Mouse (Mus musculus) liver, postnatal 0 days (tissue): ENCODE data around the gene Nkx1-2. TPM values are rescaled to one million over a fixed set of nuclear protein-coding genes. Genes with fewer than 3 reads are reported as not detected.
A peak's percentile ranks its signal among the peaks of the same experiment; 100 is the strongest.

Source experiments
- ATAC-seq: fragments of 200-750 bp; cut with Nextera tagmentation; 2 replicates; pipeline ENCODE4 v1.8.0; 2017; ENCODE audit warnings: mild to moderate bottlenecking, moderate library complexity
- DNase-seq: peaks from one replicate; pipeline ENCODE4 v3.0.0-alpha.2; 2016
- H3K27ac ChIP-seq: fragments of 300-500 bp; sonication (generic); 2 replicates; pipeline ENCODE4 v1.5.1; 2014; ENCODE audit warnings: antibody characterized with exemption, moderate library complexity, mild to moderate bottlenecking, low read depth
- H3K27me3 ChIP-seq: fragments of 300-500 bp; sonication (generic); 2 replicates; pipeline ENCODE4 v1.6.1; 2014; ENCODE audit warnings: low read length, control low read depth, mixed read lengths; ENCODE audit not compliant: insufficient read depth
- H3K36me3 ChIP-seq: fragments of 300-500 bp; sonication (generic); replicated peaks from 2 replicates; pipeline ENCODE4 v1.6.1; 2014; ENCODE audit warnings: mild to moderate bottlenecking, control low read depth, low read length, moderate library complexity, mixed read lengths; ENCODE audit not compliant: insufficient read depth
- H3K4me1 ChIP-seq: fragments of 300-500 bp; sonication (generic); 2 replicates; pipeline ENCODE4 v1.6.1; 2014; ENCODE audit warnings: antibody characterized with exemption, mild to moderate bottlenecking, control low read depth; ENCODE audit not compliant: insufficient read depth
- H3K4me2 ChIP-seq: fragments of 300-500 bp; sonication (generic); 2 replicates; pipeline ENCODE4 v1.6.1; 2014; ENCODE audit warnings: low read depth, mild to moderate bottlenecking, low read length, moderate library complexity, mixed read lengths
- H3K4me3 ChIP-seq: fragments of 300-500 bp; sonication (generic); 2 replicates; pipeline ENCODE4 v1.5.1; 2014; ENCODE audit warnings: low read depth, low read length
- H3K9ac ChIP-seq: fragments of 300-500 bp; sonication (generic); replicated peaks from 2 replicates; pipeline ENCODE4 v1.6.1; 2014; ENCODE audit warnings: mild to moderate bottlenecking, moderate library complexity
- H3K9me3 ChIP-seq: fragments of 300-500 bp; sonication (generic); 2 replicates; pipeline ENCODE4 v1.6.1; 2016; ENCODE audit warnings: mild to moderate bottlenecking, control low read depth, low read length, mixed read lengths
- CTCF ChIP-seq: sonication (generic); IDR thresholded peaks from 2 replicates; pipeline ENCODE4 v1.5.1; 2016; ENCODE audit warnings: antibody characterized with exemption, low read depth
- EP300 ChIP-seq: IDR thresholded peaks from 2 replicates; pipeline ENCODE4 v1.6.1; 2016; ENCODE audit warnings: antibody characterized with exemption, low read depth, mild to moderate bottlenecking
- WGBS: fragments of 180-500 bp; shearing (Covaris S2); extraction: QIAGEN DNeasy Blood & Tissue Kit; methylation state at CpG from one replicate; pipeline ENCODE4 v1.1.7; 2014; ENCODE audit not compliant: insufficient replicate concordance; 5-methylcytosine and 5-hydroxymethylcytosine counted together
- polyA plus RNA-seq: library from polyadenylated mRNA; unstranded; fragments of >200 nt; fragmentation: Nextera tagmentation; extraction: Ambion mirVana; gene quantifications from 2 replicates; pipeline ENCODE4 v1.2.1, GENCODE M21; 2015

Nkx1-2 gene
- polyA plus RNA-seq, 1 experiment from 2014 or later: not detected

GRCm38 (mm10) chr7:132565831-132566230, 33.6 kb downstream of the Nkx1-2 start:
- Histone ChIP-seq H3K9ac (no peak overlapping the region), H3K27ac (no peak overlapping the region), H3K4me1 (peaks cover 11% of the 10 kb centered on the region; the same call in 1 of the 2 replicates), H3K9me3 (no peaks in the 10 kb centered on the region), H3K36me3 (peaks cover 67% of the 10 kb centered on the region), H3K4me2 (no peak overlapping the region), H3K4me3 (no peak overlapping the region), H3K27me3 (peaks cover 28% of the 10 kb centered on the region)
- TF ChIP-seq EP300 (no peak), CTCF (no peak)
- ATAC-seq: no peak
- 36% methylated on average over 1 of the region's 1 CpGs for WGBS
- DNase-seq: no peak

DNA sequence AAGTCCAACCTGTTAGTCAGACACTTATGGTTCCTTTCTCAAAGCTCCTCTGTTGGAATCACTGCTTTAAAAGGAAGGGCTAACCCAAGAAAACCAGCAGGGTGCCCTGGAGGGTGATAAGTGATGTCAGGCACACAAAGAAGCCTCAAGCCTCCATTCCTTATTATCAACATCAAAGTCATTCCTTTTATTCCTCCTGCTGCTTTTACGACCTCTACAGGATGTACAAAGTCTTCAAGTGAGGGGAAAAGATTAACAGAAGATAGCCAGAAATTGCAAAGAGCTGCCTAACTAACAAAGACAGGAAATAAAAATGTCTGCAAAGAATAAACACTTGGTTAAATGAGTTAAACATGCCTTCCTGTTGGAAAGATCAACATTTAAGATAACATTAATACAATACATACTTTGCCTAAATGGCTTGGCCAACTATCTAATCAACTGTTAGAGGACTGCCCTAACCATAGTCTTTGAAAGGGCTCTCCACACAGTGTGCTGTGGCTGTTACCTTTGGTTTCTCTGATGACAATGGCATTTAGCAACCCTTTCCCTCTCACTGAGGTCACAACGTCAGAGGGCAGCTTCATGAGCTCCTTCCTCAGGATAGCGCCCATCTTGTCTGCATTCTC, 40.2 kb downstream of the Nkx1-2 start:
- Histone ChIP-seq H3K27ac (no peak overlapping the region), H3K9ac (no peak overlapping the region), H3K27me3 (peaks cover 9% of the 10 kb centered on the region; the same call in 1 of the 2 replicates), H3K4me1 (no peaks in the 10 kb centered on the region; the same call in 1 of the 2 replicates), H3K4me2 (no peak overlapping the region), H3K4me3 (no peak overlapping the region), H3K36me3 (peaks cover 55% of the 10 kb centered on the region), H3K9me3 (no peaks in the 10 kb centered on the region)
- ATAC-seq (no peak), DNase-seq (no peak)
- 69% methylated on average over 3 of the region's 3 CpGs for WGBS
- no peak for TF ChIP-seq CTCF
- TF ChIP-seq EP300: no peak

DNA sequence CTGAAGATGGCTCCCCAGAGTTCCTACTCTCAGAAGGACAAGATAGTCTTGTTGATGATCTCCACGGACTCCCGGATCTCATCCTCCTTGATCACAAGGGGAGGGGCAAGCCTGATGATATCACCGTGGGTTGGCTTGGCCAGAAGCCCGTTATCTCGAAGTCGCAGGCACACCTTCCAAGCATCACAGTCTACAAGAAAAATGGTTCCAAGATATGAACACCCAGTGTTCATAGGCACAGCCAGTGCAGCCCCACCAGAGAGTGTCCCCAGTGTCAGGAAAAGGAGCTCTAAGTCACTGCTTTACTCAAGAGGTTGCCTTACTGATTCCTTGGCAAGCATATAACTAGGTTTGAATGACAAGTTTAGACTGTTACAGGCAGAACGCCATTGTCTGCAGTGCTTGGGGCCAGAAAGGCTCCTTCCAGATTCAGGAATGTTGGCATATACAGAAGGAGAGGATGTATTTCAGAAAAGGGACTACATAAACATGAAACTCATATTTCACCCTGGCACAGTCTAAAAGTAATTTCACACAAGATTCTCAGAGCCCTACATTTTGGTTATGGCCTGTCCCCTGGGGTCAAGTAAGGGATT, 41.2 kb downstream of the Nkx1-2 start:
- peaks cover 47% of the 10 kb centered on the region for H3K36me3 ChIP-seq

GRCm38 (mm10) chr7:132556575-132556974, 42.9 kb downstream of the Nkx1-2 start:
- Histone ChIP-seq H3K9ac (no peak overlapping the region), H3K4me1 (no peaks in the 10 kb centered on the region; the same call in 1 of the 2 replicates), H3K27me3 (peaks cover 6% of the 10 kb centered on the region; the same call in 1 of the 2 replicates), H3K4me2 (no peak overlapping the region), H3K36me3 (peaks cover 30% of the 10 kb centered on the region), H3K9me3 (no peaks in the 10 kb centered on the region), H3K4me3 (no peak overlapping the region), H3K27ac (no peak overlapping the region)
- TF ChIP-seq CTCF (no peak), EP300 (no peak)
- DNase-seq (no peak), ATAC-seq (no peak)
- WGBS: 73% methylated on average over 5 of the region's 5 CpGs

More for the DNA sequence above, 41.2 kb downstream of the Nkx1-2 start:
- peak; percentile 40; the same call in 1 of the 2 replicates for ATAC-seq
- TF ChIP-seq CTCF (no peak), EP300 (no peak)
- no peak for DNase-seq
- Histone ChIP-seq H3K9ac (no peak overlapping the region), H3K27me3 (peaks cover 9% of the 10 kb centered on the region; the same call in 1 of the 2 replicates), H3K4me1 (no peaks in the 10 kb centered on the region; the same call in 1 of the 2 replicates), H3K27ac (no peak overlapping the region), H3K4me3 (no peak overlapping the region), H3K9me3 (no peaks in the 10 kb centered on the region), H3K4me2 (no peak overlapping the region)
- WGBS: 58% methylated on average over 7 of the region's 7 CpGs

- H3K9ac ChIP-seq: no peak overlapping the region
- H3K36me3 ChIP-seq: peaks cover 24% of the 10 kb centered on the region
- ATAC-seq: no peak
- no peaks in the 10 kb centered on the region for H3K9me3 ChIP-seq
- no peaks in the 10 kb centered on the region; the same call in 1 of the 2 replicates for H3K4me1 ChIP-seq
- DNase-seq: no peak
- TF ChIP-seq EP300 (no peak), CTCF (no peak)
- H3K4me3 ChIP-seq: no peak overlapping the region
- 50% methylated on average over 4 of the region's 4 CpGs for WGBS
- peaks cover 3% of the 10 kb centered on the region; the same call in 1 of the 2 replicates for H3K27me3 ChIP-seq
- no peak overlapping the region for H3K4me2 ChIP-seq
- H3K27ac ChIP-seq: no peak overlapping the region
These were observed 43.5 kb downstream of the Nkx1-2 start for GRCm38 (mm10) chr7:132555911-132556310.

DNA sequence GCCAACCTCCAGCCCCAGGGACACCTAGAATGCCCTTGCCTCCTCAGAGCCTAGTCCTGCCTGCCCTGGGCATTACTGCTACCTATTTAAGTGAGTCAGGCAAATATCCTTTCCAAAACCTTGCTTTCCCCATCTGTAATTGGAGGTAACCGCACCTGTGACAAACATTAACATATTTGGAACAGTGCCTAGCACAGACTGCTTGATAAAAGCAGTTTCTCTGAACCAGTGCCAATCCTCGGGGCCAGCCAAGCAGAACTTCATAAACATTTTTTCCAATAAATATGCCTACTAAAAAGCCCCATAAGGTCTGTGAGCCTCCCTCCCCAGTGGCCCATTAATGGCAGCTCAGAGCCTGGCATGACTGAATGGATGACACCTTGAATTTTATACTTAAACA, 45.3 kb downstream of the Nkx1-2 start:
- no peak for ATAC-seq
- no peak for DNase-seq
- 0 out of 2 replicates have a peak, but pooled peaks cover 3% of the 10 kb centered on the region for H3K27me3 ChIP-seq
- no peak for TF ChIP-seq CTCF
- no peak for TF ChIP-seq EP300
- H3K9me3 ChIP-seq: no peaks in the 10 kb centered on the region
- 50% methylated on average over 2 of the region's 2 CpGs for WGBS
- peaks cover 13% of the 10 kb centered on the region for H3K36me3 ChIP-seq
- no peak overlapping the region for H3K9ac ChIP-seq
- H3K27ac ChIP-seq: no peak overlapping the region
- no peak overlapping the region for H3K4me3 ChIP-seq
- H3K4me2 ChIP-seq: no peak overlapping the region
- H3K4me1 ChIP-seq: no peaks in the 10 kb centered on the region; the same call in 1 of the 2 replicates
